Mouse (Mus musculus) ES-Bruce4 (cell line): ENCODE measurements around the gene Hoxa5. TPM values are rescaled to one million over a fixed set of nuclear protein-coding genes. Genes with fewer than 3 reads are reported as not detected.

Experiments
- H3K27ac ChIP-seq: 2 replicates; pipeline ENCODE4 v1.5.1; 2012; ENCODE audit warnings: low read length, inconsistent platforms; ENCODE audit not compliant: insufficient read depth
- H3K27me3 ChIP-seq: 2 replicates; pipeline ENCODE4 v1.6.1; 2012; ENCODE audit warnings: mild to moderate bottlenecking, low read length, inconsistent platforms; ENCODE audit not compliant: control insufficient read depth, poor library complexity, insufficient read depth, severe bottlenecking
- H3K36me3 ChIP-seq: 2 replicates; pipeline ENCODE4 v1.6.1; 2012; ENCODE audit warnings: inconsistent platforms, mild to moderate bottlenecking, low read length, moderate library complexity; ENCODE audit not compliant: control insufficient read depth, poor library complexity, insufficient read depth, severe bottlenecking
- H3K4me1 ChIP-seq: one replicate; pipeline ENCODE4 v1.8.1; 2011; ENCODE audit warnings: low read length; ENCODE audit not compliant: control insufficient read depth, insufficient read depth
- H3K4me3 ChIP-seq: 2 replicates; pipeline ENCODE4 v1.5.1; 2011; ENCODE audit warnings: low read depth, mild to moderate bottlenecking, low read length
- H3K9ac ChIP-seq: 2 replicates; pipeline ENCODE4 v1.6.1; 2012; ENCODE audit warnings: low read depth, mild to moderate bottlenecking, inconsistent platforms; ENCODE audit not compliant: poor library complexity, severe bottlenecking
- H3K9me3 ChIP-seq: replicated peaks from 2 replicates; pipeline ENCODE4 v1.6.1; 2012; ENCODE audit warnings: mild to moderate bottlenecking, low read length, inconsistent platforms; ENCODE audit not compliant: control insufficient read depth, poor library complexity, insufficient read depth, severe bottlenecking
- CTCF ChIP-seq: IDR thresholded peaks from one replicate; pipeline ENCODE4 v1.8.1; 2011; ENCODE audit warnings: low read depth, low read length
- EP300 ChIP-seq: IDR thresholded peaks from 2 replicates; pipeline ENCODE4 v1.6.1; 2011; ENCODE audit warnings: low read depth, low read length; ENCODE audit not compliant: insufficient read depth
- POLR2A ChIP-seq: IDR thresholded peaks from one replicate; pipeline ENCODE4 v1.8.1; 2011; ENCODE audit warnings: low read length; ENCODE audit not compliant: insufficient read depth
- polyA plus RNA-seq: library from polyadenylated mRNA; stranded (reverse); fragments of >200 nt; gene quantifications from 2 replicates; pipeline ENCODE4 v1.2.4, GENCODE M21; 2011; ENCODE audit warnings: low read depth; ENCODE audit not compliant: missing spikeins, insufficient read depth, insufficient read length

Hoxa5 gene
- polyA plus RNA-seq, 1 experiment, result not detected

DNA sequence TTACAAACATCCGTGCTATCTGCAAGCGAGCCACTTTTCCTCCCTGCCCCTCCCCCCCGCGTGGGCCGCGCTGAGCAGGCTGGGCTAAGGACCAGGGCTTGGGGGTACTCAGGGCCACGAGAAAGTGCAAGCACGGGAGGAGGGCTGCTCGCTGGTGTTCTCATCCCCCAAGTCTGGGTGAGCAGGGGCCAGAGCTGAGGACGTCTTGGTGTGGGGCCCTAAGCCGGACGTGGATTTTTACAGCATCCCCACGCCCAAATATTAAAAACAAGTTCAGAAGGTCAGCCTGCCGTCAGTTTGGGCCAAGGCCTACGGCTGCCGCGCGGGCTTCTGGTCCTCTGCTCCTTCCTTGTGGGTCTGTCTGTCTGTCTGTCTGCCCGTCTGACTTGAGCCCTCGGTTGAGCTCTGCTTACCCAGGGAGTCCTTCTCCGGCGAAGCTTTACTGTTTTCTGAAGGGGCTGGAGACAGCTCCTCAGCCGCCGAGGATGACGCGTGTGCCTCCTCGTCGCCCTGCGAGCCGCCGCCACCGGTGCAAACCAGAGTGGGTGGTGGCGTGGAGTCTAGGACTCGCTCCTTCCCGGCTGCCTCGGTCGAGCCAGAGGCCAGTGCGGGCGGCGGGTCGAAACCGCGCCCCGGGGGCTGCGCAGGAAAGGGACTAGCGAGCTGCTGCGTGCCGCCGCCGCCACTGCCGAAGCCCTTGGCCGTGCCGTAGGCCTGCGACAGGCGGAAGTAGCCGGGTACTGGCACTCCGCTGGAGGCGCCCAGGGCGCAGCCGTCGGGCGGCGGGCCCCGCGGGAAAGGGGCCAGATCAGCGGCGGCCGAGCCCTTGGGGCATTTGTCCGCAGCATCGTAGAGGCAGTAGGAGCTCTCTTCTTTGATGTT lies 29.4 kb upstream of the Hoxa5 start:
- no peaks in the 10 kb centered on the region for H3K36me3 ChIP-seq
- no peak overlapping the region for H3K27ac ChIP-seq
- no peaks in the 10 kb centered on the region for H3K9me3 ChIP-seq
- peak overlapping the region; percentile 8; the same call in 1 of the 2 replicates for H3K9ac ChIP-seq
- H3K4me1 ChIP-seq, result no peaks in the 10 kb centered on the region
- TF ChIP-seq EP300 (no peak), POLR2A (no peak), CTCF (no peak)
- peaks cover 68% of the 10 kb centered on the region for H3K27me3 ChIP-seq
- H3K4me3 ChIP-seq, result peak overlapping the region; percentile 9

DNA sequence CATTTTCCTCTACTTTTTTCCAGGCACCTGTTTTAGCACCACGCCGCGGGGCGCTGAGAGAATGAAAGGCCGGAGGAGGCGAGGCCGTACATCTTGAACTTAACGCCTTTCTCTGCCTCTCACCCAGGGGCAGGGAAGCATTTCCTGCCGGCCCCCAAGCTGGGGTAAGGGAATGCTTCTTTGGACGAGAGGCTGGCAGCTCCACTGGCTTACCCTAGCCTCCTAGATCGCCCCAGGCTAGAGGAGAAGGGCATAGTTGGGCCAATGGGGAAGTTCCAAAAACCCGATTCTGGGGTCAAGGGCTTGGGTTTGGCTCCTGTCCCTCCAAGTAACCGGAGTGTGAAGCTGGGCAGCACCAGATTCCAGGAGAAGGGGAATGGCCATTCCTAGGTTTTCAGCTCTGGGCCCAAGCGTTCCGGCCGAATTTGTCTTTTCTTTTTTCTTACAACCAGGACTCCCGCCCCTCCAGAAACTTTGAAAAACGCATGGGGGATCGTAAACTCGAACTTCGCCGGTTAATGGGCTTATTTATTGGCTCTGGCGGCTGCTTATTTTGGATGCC lies 28.7 kb upstream of the Hoxa5 start:
- Histone ChIP-seq H3K27me3 (peaks cover 70% of the 10 kb centered on the region), H3K4me3 (no peak overlapping the region), H3K9me3 (no peaks in the 10 kb centered on the region), H3K9ac (no peak overlapping the region), H3K27ac (no peak overlapping the region), H3K4me1 (no peaks in the 10 kb centered on the region), H3K36me3 (no peaks in the 10 kb centered on the region)
- TF ChIP-seq POLR2A (no peak), CTCF (no peak), EP300 (no peak)

DNA sequence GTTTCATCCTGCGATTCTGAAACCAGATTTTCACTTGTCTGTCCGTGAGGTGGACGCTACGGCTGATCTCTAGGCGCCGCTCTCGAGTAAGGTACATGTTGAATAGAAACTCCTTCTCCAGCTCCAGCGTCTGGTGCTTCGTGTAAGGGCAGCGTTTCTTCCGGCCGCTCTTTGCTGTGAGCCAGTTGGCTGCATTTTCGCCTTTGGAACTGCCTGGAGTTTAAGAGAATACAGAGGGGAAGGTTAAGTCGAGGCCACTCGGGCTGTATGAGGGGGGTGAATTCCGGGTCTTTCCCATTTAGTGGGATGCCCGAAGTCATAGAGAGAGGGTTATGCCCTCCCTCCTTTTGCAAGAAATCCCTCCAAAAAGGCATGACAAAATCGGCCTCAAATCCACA lies 28.2 kb upstream of the Hoxa5 start:
- H3K36me3 ChIP-seq, result no peaks in the 10 kb centered on the region
- H3K9ac ChIP-seq, result no peak overlapping the region
- H3K4me3 ChIP-seq, result no peak overlapping the region
- TF ChIP-seq POLR2A, result no peak
- no peak for TF ChIP-seq CTCF
- no peak for TF ChIP-seq EP300
- H3K4me1 ChIP-seq, result no peaks in the 10 kb centered on the region
- peaks cover 67% of the 10 kb centered on the region for H3K27me3 ChIP-seq
- H3K27ac ChIP-seq, result no peak overlapping the region
- no peaks in the 10 kb centered on the region for H3K9me3 ChIP-seq

- TF ChIP-seq POLR2A, result no peak
- H3K4me3 ChIP-seq, result no peak overlapping the region
- H3K9ac ChIP-seq, result no peak overlapping the region
- no peaks in the 10 kb centered on the region for H3K36me3 ChIP-seq
- peaks cover 69% of the 10 kb centered on the region for H3K27me3 ChIP-seq
- H3K27ac ChIP-seq, result no peak overlapping the region
- H3K4me1 ChIP-seq, result no peaks in the 10 kb centered on the region
- H3K9me3 ChIP-seq, result no peaks in the 10 kb centered on the region
Observed at GRCm38 (mm10) chr6:52231885-52232567, 27.6 kb upstream of the Hoxa5 start.

DNA sequence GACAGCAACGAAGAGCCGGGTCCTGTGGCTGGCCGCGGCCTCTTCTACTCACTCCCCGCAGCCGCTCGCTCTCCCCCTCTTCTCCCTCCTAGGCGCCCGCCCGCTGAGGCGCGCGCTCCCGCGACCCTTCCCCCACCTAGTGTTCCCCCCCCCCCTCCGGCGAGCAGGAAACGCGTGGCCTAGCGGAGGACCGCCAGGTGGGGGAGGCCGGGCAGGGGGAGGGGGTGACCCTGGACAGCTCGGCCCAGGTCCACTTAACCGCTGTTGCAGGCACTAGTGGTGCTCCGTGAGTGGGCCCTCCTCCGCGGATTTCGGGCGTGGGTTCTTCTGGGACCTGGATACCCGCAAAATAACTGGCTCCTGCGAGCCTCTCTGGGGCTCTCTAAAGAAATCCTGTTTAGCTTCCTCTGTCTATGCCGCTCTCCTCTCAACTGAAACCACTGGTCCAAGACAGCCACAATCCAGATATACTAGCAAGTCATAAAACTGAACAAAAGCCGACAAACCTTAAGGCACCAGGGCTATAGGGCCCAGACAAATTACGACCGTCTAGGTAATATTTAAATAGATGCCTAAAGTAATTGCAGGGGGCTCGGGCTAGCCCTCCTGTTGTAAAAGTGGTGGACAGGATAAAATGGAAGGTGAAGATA lies 26.3 kb upstream of the Hoxa5 start, which contains the start of gene Hoxa9:
Hoxa9 (minus strand) TSS at position 574 of the 650 bp plus-strand sequence.
- peak within 1 kb of the TSS; percentile 25 for H3K4me3 ChIP-seq
- H3K9me3 ChIP-seq, result no peaks in the 10 kb centered on the region
- H3K9ac ChIP-seq, result no peak within 1 kb of the TSS
- peaks cover 72% of the 10 kb centered on the region for H3K27me3 ChIP-seq
- H3K4me1 ChIP-seq, result no peaks in the 10 kb centered on the region
- H3K27ac ChIP-seq, result no peak within 1 kb of the TSS
- TF ChIP-seq POLR2A (no peak), CTCF (no peak), EP300 (no peak)
- no peaks in the 10 kb centered on the region for H3K36me3 ChIP-seq
